Mouse (Mus musculus) kidney, postnatal 25 days (tissue): ENCODE measurements at regions not wholly inside any gene's neighbourhood (a gene's known extent, or its start where the extent isn't known, plus 50 kb on each side); places are given as distances from the start of the nearest gene placed in this dataset.

ENCODE experiments used
- DNase-seq, 2 experiments: peaks; one replicate each; pipeline ENCODE4 v3.0.0; 2021; ENCODE audit warnings: mixed read lengths in 2 of 2

DNA sequence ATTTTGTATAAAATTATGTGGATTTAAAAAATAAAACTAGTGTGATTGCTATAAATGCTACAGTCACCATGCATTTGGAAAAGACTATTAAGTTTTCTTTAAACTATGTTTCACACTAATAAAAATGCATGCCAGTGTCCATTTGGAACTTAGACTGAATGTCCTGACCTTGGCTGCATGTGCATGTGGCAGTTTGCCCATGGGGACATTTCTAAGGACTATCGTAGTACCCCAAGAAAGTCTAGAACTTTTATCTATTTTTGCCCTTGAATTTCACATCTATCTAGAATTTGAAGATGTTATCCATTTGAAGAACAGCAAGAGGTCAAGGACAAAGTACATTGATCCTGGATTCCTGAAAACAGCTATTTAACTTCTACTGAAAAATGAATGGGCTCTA is 745.9 kb downstream of the Tmem182 start:
- peak; percentile 35 to 58 for DNase-seq

DNA sequence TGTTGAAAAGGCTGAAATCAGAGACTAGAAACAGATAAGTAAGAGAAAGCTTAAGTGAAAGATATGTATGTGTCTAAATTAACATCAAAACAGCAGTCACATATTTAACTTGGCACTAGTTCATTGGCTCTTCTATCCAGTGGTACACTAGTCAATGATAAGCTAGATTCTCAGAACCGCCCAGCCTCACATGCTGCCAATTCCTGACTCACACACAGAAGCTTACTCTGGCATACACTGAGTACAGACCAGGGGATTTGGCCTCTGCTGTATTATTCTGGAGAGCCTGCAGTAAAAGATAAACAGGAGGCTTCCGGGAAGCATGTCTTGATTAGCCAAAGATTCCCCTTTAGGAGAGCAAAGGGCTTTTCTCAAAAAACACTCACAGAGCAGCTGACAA is 750.2 kb downstream of the Tmem182 start:
- DNase-seq, result peak; percentile 78 to 88

DNA sequence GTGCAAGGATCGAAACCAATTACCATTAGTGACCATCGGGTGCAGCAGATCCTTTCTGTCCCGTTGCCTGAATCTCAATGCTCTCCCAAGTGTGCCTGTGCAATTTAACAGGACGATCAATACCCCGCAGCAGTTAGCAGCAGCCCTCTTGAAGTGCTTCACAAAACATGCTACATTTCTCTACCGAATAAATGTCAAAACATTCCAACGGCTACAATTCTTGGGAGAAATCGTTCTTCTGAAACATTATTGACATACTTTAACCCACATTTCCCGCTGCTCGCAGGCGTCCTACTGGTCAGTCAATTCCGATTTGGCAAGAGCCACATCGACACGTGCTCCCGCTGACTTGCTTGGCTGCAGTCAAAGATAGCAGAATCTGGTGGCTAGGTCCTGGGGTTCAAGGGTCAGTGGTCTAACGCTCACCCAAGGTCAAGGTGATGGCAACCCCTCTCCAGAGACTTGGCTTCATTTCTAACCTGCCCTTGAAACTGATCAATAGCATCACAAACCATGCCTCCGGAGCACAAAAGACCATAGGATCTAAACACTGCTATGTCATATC is 753.8 kb downstream of the Tmem182 start:
- DNase-seq, result no peak

DNA sequence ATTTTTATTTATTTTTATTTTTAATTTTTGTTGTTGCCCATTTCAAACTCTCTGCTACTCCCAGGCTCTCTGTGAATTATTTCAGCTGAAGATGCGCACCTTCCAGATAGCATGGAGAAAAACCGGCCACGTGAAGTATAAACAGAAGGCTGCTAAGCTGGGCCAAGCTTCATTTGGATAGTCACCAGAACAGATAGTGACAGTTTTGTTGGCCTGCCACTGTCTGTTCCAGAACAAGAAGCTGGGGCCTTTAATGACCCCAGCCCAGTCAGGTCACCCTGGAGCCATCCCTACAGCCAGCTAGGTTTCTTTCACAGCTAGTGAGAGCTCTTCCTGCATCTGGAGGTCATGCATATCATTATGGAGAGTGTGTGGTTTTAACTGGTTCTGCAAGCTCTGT is 754.6 kb downstream of the Tmem182 start:
- DNase-seq, result no peak

DNA sequence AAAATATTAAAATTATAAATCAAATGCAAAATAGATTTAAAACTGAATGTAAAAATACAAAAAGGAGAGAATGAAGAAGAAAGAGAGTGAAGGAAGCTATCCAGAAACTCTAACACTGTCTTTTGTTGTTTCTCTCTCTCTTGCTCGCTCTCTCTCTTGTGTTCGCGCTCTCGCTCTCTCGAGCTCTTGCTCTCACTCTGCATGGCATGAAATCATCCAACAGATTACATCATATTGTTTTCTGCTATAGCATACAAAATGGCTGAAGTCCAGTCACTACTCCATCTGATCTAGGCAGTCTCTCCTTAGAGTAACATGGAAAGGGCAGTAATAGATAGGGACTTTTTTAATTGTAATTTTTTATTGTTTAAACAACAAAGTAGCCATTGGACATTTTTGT is 798.1 kb downstream of the Tmem182 start:
- no peak for DNase-seq

DNA sequence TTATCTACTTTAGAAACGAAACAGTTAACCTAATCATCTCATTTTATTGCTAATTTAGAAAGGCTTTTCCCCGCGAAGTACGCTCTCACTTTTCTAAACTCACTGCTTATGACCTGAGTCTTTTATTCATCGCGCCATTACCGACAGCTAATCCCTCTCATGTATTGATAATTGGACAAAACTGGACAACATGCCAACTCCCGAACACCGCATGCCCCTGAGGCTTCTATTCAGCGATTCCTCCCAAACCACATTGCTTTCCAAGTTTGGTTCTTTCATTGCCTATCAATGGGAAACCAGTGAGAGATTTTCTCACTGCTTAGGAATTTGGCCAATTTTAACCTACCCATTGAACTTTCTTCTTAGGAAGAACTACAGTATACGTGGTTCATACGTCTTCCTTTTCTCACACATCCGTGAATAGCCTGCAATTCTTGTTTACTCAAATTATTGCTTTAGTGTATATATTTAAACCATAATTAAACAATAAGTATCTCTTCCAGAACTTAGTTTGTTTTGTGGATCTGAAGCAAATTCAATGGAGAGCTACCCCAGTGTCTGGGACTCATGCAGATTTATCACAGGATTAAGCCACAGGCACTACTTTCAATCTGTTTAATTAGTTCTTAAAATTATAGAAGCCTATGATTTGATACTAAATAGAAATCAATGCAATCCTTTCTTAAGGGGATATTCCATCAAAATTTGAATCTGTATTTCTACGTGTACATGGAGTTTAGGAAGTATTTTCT is 799.8 kb downstream of the Tmem182 start:
- DNase-seq, result no peak

DNA sequence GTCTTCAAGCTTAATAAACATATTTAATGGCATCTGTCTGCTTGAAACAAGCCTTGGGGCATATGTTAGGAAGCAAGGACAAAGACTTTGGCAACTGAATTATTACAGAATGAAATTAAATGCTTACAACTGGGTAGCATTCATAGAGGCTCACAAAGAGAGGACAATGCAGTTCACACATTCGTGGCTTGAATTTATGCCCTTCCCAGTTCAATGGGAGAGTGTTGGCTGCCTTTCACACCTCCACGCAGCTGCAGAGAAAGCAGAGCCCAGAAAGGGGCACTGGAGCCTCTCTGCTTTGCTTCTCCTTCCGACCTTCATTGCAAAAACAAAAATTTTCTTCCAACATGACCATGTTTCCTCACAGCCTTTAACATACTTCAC is 800.3 kb downstream of the Tmem182 start:
- no peak for DNase-seq

DNA sequence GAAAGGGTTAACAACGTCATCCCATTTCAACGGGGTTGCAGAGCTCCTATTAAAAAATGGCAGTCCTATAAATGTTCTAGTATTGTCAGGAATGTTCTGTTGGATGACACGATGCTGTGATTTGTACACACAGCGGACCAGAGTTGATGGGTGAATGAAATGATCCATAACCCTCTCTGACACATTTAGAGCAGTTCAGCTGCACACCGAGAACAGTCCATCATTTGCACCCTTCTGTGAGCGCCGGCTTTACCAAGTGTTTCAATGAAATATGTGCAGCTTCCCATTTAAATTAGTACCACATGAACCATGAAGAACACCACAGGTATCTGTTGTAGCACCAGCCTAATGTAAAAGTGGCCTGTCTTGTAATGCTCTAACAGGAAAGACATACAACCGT is 805.4 kb downstream of the Tmem182 start:
- DNase-seq, result no peak

DNA sequence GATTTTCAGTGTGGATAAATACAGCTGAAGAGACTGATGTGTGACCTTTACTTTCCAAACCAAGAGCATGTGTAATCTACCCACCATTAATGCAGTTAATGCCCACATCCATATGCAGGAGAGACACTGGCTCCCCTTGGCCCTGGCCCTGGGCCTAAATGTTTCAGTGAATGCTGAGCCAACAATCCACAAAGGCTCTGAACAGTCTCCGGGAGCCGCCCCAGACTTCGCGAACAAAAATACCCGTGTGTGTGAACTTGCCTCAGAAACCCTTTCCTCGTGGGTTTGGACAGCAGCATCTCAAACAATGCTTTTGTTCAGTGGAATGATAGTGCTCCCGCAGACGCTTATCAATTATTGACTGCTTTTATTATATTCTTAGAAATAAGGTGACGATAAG is 846.4 kb downstream of the Tmem182 start:
- DNase-seq, result no peak

DNA sequence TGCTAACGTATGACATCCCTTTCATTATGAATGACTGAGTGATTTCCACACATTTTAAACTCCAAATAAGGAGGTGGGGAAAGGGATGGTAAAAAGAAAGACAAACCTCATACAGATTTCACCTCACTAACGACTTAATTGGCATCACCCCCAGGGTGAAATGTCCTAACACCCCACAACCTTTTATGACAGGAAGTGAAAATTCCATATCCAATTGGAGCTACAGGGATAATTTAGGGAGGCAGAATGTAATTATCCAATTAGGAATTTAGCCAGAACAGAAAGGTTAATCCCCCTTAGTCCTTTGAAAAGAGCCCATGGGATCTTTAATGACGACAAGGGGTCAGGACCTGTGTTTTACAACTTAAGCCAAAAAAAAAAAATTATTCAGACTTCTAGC is 846.8 kb downstream of the Tmem182 start:
- no peak for DNase-seq

DNA sequence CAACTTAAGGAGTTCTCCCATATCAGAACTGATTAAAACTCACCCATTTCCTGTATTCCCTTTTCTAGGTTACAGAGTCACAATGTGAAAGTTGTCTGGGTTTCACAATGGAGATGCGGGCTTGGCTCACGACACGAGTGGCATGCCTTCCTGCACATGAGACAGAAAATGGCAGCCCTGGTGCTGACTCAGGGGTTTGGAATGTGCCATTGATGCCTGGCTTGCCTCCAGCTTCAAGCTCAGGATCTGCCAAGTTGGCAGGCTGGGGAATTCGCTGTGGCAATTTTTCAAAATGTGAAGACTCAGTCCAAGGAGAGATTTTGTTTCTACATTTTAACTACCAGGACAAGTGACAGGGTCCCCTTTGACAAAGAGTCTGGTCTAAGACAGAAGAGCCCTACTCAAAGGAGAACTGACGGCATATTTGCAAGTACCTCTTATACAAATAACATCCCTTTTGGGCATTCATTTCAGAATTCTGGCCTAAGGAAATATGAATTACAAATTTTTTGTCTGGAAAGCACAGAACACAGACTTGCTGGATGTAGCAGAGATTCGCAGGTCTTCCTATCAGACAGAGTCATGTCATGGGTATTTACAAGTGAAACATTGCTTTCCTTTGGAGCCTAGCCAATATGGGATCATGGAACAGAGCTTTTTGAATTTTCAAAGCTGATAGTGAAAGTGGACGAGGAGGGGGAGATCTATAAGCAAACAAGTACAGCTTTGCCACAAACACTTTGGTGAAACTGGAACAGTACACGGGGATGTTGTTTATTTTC is 847.4 kb downstream of the Tmem182 start:
- DNase-seq, result peak; percentile 72

DNA sequence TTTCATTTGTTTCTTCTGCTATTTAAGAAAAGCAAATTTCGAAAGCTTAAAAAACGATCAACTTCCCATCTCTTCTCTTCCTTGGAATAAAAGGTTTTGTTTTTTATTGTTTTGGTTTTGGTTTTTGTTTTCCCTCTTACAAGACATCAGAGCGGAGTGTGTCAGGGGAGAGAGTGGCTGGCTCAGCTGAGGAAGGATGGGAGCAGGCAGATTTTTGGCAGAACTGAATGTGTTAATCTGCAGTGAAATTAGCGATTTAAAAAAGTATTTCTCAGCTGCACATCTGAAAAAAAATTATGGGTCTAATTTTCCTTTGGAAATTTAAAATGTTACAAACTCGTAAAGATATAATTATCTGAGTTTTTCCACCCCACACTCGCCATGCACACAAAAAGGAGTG is 868.7 kb downstream of the Tmem182 start:
- DNase-seq, result no peak

DNA sequence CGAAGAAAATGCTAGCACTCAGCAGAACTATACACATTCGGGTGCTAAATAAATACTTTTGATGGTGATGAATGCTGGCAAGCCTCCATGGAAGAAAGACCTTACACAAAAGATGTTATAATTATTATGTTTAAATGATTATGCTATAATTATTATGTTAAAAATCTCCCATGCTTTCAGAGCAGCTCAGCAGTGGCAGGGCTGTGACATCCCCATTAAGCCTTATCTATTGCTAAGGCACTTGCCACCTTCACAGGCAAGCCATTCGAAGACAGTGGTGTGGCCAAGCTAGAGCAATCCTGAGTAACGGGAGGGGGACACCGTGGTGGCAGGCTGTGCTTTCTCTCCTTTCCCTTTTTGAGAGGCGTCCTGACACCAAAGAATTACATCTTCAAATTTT is 869.9 kb downstream of the Tmem182 start:
- DNase-seq, result no peak

DNA sequence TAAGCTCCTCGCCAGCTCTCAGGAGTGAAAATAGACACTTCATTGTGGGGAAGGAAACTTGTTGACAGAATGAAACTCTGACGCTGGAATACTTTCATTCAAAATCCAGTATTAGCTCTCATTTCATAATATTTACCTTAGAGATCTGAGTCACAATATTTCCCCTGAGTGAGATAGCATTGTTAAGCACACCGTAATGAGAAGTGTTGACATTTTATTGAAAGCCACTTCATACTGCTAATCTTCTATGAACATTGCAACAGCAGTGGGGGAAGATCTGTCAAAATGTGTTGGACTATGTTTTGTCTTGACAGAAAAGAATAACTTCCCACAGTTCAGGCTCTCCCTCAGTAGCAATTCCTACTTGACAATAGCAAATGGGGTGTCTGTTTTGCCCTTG is 900.3 kb downstream of the Tmem182 start:
- no peak for DNase-seq

DNA sequence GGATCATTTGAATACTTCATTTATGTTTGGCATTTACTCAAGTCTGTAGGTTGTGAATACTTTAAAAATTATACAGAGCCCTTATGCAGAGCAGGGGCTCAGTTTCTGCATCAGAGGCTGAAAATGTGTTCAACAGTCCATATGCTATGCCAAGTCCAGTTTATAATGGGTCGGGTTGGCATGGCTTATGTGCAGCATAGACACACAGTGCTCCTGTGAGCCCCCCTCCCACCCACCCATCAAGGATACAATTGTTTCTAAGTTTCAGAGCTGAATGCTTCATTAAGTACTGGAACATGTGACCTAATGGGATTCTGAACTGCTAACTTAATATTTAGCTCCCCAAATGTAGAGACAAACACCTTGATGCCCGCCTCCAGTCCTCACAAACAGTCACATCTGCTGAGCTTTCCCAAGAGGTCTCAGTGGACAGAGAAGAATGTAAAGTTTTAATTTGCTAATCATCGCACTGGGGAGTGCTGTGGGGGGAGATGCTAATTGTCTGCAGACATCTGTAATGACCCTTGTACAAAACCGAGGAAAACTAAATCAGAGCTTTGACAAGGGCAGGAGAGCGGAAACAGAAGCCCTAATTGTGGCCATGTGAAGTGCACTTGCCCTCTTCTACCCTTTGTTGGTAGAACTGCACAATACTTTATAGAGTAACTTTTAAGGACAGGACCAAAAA is 937.4 kb downstream of the Tmem182 start:
- no peak for DNase-seq

DNA sequence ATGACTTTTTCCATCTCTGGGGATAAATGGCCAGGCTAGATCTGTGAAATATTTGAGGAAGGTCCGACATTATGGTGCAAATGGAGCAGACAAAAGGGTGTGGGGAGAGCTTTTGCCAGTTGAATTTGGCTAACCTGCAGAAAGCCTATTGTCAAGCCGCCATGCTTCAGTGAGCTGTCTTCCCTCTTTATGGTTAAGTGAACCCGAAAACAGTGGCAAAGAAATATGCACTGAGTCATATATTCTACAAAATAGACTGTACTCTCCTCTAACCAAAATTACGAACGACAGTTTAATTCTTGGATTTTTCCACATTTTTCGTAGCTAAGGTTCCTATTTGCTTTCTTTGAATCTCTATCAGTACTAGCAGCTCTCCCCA is 937.9 kb downstream of the Tmem182 start:
- no peak for DNase-seq

DNA sequence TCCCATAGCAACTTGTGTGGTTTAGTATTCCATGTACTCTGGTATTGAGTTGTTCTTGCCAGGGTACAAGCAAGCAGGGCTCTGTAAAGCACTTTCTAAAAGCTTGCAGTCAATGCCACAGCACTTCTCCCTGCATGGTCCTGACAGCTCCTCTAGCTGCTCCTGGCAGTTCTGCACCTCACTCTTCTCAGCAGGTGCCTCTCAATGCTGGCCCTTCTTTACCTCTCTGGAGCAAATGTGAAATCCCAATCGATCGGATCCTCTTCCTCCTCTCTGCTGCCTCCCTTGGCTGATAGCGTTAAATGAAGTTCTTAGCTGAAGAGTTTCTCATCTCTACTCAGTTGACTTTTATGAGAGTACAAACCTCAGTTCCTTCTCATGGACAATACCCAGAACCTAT is 939.1 kb downstream of the Tmem182 start:
- DNase-seq, result no peak

DNA sequence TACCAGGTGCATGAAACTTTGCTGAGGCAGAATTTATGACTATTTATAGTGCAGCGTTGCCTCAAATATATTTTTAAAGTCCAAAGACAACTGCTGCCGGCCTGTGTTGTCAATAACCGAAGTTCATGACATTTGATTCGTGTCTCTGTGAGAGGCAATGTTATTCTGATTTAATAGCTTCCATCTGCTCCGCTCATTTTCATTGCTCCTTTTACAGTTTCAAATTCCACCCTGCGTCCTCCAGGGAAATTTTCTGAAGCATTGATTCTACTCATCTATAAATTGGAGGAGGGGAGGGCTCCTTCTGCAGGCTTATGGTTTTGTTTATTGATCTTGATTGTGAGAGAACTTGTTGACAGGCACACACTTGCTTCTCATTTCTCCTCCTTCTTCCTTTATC is 936.2 kb upstream of the Pou3f3 start:
- DNase-seq, result no peak
